Mouse (Mus musculus) adrenal gland, adult 8-10 months (tissue): ENCODE results near the gene Trim16. TPM values are rescaled to one million over a fixed set of nuclear protein-coding genes. Genes with fewer than 3 reads are reported as not detected.

Source experiments
- DNase-seq: peaks from one replicate; pipeline ENCODE4 v3.0.0; 2022
- total RNA-seq, 4 experiments: library from RNA; stranded (reverse); gene quantifications; 2 replicates each; pipeline ENCODE4 v1.2.4; 2022

The Trim16 gene
- total RNA-seq, 4 experiments from 2014 or later: 4.8 to 9.2 (median 6.5) TPM

DNA sequence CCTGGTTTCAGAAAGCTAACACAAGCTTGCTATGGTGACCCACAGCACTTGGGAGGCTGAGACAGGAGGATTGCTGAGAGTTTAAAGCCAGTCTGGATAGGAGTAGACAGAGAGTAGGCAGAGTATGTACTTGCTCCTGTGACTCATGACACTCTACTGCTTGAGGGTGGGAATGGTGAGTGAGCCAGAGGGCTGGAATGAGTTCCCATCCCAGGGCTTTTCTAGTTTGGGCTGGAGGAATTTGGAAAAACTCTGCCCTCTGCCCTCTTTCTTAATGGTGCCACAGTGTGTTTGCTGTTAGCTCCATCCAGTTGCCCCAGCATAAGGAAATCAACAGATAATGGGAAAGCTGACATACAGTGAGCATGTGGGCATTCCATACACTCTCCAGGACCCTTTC lies 11.9 kb downstream of the Trim16 start:
- no peak for DNase-seq

- DNase-seq: no peak
Observed at GRCm38 (mm10) chr11:62844562-62844961, 24.5 kb downstream of the Trim16 start.

- DNase-seq: no peak
Observed at GRCm38 (mm10) chr11:62845730-62846129, 25.7 kb downstream of the Trim16 start.

GRCm38 (mm10) chr11:62846961-62847654 lies 27.1 kb downstream of the Trim16 start, which contains the start of gene Fbxw10:
Gene Fbxw10 (plus strand): TSS chr11:62847069.
- DNase-seq: no peak

GRCm38 (mm10) chr11:62847655-62848191 lies 27.7 kb downstream of the Trim16 start:
- no peak for DNase-seq

- no peak for DNase-seq
Observed at GRCm38 (mm10) chr11:62848301-62848700, 28.3 kb downstream of the Trim16 start.

GRCm38 (mm10) chr11:62851199-62851598 lies 31.2 kb downstream of the Trim16 start:
- no peak for DNase-seq

GRCm38 (mm10) chr11:62853334-62853733 lies 33.3 kb downstream of the Trim16 start:
- no peak for DNase-seq

DNA sequence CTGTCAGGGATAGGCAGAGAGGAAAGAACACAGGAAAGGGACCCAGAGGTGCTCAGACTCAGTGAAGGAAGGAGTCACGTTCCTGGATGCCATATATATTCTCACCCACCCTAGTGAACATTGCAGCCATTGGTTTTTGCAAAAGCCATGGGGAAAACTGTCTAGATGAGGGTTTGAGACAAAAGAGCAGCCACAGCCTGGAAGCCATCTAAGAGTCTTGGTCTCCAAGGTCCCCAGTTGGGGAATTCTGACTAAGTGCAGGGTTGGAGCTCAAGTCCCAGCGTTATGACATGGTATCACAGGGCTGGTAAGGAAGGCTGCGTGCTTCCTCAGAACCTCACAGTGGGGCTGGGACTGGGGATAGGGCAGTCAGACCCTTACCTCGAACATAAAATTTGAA lies 45.5 kb downstream of the Trim16 start:
- no peak for DNase-seq

- no peak for DNase-seq
Observed at GRCm38 (mm10) chr11:62866685-62867084, 46.7 kb downstream of the Trim16 start.

- no peak for DNase-seq
Observed at GRCm38 (mm10) chr11:62869201-62869600, 49.2 kb downstream of the Trim16 start.

DNA sequence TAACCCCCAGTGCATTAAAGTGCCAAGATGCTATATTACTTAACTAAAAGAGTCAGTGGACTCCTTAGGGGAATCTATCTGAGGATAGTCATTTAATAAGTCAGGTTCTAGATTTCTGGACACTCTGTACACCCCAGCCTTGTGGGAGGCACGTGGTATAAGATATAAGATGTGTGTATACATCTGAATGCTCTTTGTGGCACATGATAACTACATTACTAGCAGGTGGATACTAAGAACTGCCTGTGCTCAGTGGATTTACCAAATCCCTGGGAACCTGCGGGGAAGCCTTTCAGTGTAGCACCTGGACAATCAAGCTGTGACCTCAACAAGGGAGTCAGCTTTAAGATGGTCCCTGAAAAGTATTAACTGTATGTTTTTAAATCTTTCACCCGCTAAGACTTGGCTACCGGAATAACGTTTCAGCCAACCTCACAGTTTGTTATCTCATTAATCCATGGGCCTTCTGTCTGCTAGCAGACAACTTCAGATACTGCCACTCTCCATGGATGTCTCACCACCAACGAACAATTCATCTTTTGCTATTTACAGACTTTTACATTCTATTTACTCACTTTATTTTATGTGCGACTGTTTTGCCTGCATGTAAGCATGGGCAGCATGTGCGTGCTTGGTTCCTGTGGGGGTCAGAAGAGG lies 49.8 kb downstream of the Trim16 start:
- no peak for DNase-seq

DNA sequence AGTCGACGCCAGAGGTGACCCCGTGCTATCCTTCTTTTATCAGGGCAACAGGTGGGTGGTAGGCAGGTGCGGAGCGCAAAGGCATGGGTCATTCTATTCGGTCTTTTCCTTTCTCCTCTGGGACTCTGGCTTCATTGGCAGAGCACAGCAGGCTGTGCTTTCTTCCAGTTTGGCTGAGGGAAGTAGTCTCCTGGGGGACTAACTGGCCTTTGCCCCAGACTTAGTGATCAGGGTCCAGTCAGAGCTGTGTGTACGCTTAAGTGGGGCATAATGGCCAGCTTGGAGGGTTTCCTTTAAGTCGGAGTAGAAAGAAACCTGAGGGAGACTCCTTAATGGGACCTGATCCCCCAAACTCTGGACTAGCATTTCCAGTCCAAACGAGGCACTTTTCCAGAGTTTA lies 53.4 kb downstream of the Trim16 start:
- no peak for DNase-seq

DNA sequence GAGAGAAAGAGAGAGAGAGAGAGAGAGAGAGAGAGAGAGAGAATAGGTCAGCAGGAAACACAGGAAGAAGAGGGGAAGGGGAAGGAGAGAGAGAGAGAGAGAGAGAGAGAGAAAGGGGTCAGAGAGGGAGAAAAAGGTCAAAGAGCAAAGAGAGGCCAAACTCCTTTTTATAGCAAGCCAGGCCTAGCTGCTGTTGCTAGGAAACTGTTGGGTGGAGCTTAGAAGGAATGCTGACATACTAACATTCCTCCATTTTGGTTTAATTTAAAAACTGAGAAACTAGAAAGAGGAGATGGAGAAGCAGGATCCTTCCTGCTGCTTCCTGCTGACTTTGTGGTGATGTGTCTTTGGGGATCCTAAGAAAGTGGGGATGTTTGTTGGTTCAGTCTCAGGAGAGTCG lies 55.7 kb downstream of the Trim16 start:
- DNase-seq: no peak

GRCm38 (mm10) chr11:62876445-62876844 lies 56.4 kb downstream of the Trim16 start:
- DNase-seq: no peak

GRCm38 (mm10) chr11:62877391-62877790 lies 57.4 kb downstream of the Trim16 start:
- no peak for DNase-seq

DNA sequence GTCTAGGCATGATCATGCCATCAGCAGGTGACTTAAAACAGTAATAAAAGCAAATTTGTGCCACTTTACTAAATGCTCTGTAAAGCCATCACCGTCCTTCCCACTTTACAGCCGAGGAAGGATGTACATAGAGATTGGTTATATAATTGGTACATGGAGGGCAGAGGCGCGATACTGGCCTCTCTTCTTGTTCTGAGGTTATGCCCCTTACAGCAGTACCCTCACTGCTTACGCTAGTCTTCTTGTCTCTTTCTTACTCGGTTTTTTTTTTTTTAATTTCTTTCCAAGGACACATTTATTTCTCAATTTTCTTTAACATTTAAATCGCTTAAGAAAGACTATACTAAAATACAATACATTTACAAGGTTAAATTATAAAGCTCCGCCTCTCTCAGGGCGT lies 58.7 kb downstream of the Trim16 start:
- DNase-seq: no peak

GRCm38 (mm10) chr11:62879220-62880048 lies 59.4 kb downstream of the Trim16 start, which contains the start of gene Tvp23b:
Gene Tvp23b (plus strand): TSS chr11:62879455.
- peak; percentile 97 for DNase-seq

GRCm38 (mm10) chr11:62883407-62883806 lies 63.4 kb downstream of the Trim16 start:
- no peak for DNase-seq

DNA sequence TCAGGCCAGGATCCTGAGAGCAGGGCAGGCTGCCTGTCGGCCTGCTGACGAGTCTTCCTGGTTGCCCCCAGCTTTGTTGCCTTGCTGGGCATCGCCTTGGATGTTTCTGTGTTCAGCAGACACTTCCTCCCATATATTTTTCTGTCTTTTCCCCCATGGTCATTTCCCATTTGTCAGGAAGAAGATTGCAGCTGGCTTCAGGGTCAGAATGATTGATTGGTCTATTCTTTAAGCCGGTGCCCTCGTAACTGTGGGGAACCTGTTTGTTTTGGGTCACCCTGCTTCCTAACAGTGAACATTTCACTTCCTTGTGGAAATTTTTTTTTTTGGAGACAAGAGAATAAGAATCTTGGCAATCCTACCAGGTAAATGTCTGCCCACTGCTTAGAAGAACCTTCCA lies 65.3 kb downstream of the Trim16 start:
- no peak for DNase-seq

- DNase-seq: no peak
Observed at GRCm38 (mm10) chr11:62890796-62891195, 70.8 kb downstream of the Trim16 start.

- no peak for DNase-seq
Observed at GRCm38 (mm10) chr11:62891763-62892162, 71.7 kb downstream of the Trim16 start.
